Mouse (Mus musculus): ENCODE data around the gene Jpt1. TPM values are rescaled to one million over a fixed set of nuclear protein-coding genes. Genes with fewer than 3 reads are reported as not detected.

The Jpt1 gene
- total and polyA plus RNA-seq, 2 experiments, result 14.1 to 28.4 TPM

DNA sequence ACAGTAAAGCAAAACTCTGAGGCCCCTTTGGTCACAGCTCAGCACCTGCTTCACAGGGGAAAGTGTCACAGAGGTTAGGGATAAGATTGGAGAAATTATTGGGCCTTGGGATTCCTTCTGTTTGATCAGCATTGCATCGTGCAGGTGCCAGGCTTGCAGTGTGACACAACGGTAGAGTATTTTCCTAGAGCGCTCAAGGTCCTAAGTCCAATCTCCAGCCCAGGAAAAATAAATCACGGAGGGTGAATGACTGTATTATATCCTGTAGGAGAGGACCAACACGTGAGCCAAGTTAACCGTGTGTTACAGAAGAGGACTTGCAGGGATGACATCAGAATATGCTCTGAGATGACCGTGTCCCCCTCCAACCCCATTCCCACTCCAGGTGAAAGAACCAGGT, 64.0 kb downstream of the Jpt1 start:
- peaks cover 30% of the 10 kb centered on the region for H3K4me1 ChIP-seq (ENCODE audit: control insufficient read depth, insufficient read depth, low read length)

DNA sequence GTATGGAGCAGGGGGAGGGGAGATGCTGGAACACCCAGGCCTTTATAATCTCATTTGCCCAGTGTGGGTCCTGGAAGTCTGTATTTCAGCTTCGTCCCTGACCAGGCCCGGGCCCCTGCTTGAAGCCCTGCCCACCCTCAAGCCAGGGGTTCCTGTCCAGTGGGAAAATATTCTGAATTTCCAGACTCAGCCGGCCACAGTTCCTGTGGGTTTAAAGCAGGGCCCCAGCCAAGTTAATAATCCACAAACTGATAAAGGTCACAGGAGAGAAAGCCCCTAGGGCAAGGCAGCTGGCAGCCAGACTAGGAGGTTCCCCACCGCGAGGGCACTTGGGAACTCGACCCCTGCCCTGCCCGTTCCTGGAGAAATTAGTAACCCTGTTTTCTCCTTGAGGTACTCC, 65.2 kb downstream of the Jpt1 start:
- H3K27me3 ChIP-seq (ENCODE audit: control insufficient read depth, insufficient read depth, low read length), result no peaks in the 10 kb centered on the region
- H3K9ac ChIP-seq (ENCODE audit: low read depth, low read length), result no peak overlapping the region
- WGBS, result 24% methylated on average over 7 of the region's 7 CpGs
- TF ChIP-seq POLR2A (IDR thresholded peaks at IDR 0.05; ENCODE audit: extremely low read depth, insufficient read depth, low read length) (no peak), CTCF (IDR thresholded peaks at IDR 0.05; ENCODE audit: low read depth, low read length) (no peak)
- H3K4me3 ChIP-seq (ENCODE audit: insufficient read depth, low read depth, low read length), result no peak overlapping the region
- peak overlapping the region; percentile 71 for H3K27ac ChIP-seq (replicated peaks; ENCODE audit: insufficient read depth, low read depth, low read length)
- H3K79me2 ChIP-seq (ENCODE audit: control insufficient read depth, insufficient read depth, low read length), result no peaks in the 10 kb centered on the region
- H3K36me3 ChIP-seq (ENCODE audit: control insufficient read depth, insufficient read depth, low read length), result no peaks in the 10 kb centered on the region
- H3K4me1 ChIP-seq (ENCODE audit: control insufficient read depth, insufficient read depth, low read length), result peaks cover 30% of the 10 kb centered on the region
- peak; percentile 55 for DNase-seq (ENCODE audit: extremely low read depth, low read depth, low spot score)

More for the DNA sequence above, 64.0 kb downstream of the Jpt1 start:
- 23% methylated on average over 7 of the region's 7 CpGs for WGBS
- H3K79me2 ChIP-seq (ENCODE audit: control insufficient read depth, insufficient read depth, low read length), result no peaks in the 10 kb centered on the region
- peak overlapping the region; percentile 71 for H3K27ac ChIP-seq (replicated peaks; ENCODE audit: insufficient read depth, low read depth, low read length)
- H3K27me3 ChIP-seq (ENCODE audit: control insufficient read depth, insufficient read depth, low read length), result no peaks in the 10 kb centered on the region
- H3K9ac ChIP-seq (ENCODE audit: low read depth, low read length), result no peak overlapping the region
- H3K4me3 ChIP-seq (ENCODE audit: insufficient read depth, low read depth, low read length), result no peak overlapping the region
- DNase-seq (ENCODE audit: extremely low read depth, low read depth, low spot score), result peak; percentile 95
- no peaks in the 10 kb centered on the region for H3K36me3 ChIP-seq (ENCODE audit: control insufficient read depth, insufficient read depth, low read length)
- TF ChIP-seq CTCF (IDR thresholded peaks at IDR 0.05; ENCODE audit: low read depth, low read length) (no peak), POLR2A (IDR thresholded peaks at IDR 0.05; ENCODE audit: extremely low read depth, insufficient read depth, low read length) (no peak)

DNA sequence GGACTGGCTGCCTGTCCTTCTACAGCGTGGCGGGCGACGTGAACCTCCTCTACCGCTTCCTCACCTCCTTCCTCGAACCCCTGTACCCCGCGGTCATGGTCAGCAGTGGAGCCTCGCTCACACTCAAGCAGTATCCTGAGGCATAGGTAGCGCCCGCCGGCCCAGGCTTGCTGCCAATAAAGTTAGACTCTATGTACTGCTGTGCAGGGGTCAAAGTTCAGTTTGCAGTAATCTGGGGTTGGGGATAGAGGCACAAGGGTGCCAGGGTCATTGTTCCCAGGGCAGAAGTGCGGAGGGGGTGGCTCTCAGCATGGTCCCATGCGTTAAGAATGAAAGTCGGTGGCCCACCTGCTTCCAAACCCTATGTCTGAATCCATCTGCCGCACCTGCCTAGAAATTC, 66.1 kb downstream of the Jpt1 start:
- Histone ChIP-seq H3K9ac (ENCODE audit: low read depth, low read length) (peak overlapping the region; percentile 78), H3K27me3 (ENCODE audit: control insufficient read depth, insufficient read depth, low read length) (no peaks in the 10 kb centered on the region), H3K79me2 (ENCODE audit: control insufficient read depth, insufficient read depth, low read length) (no peaks in the 10 kb centered on the region), H3K27ac (replicated peaks; ENCODE audit: insufficient read depth, low read depth, low read length) (peak overlapping the region; percentile 84), H3K36me3 (ENCODE audit: control insufficient read depth, insufficient read depth, low read length) (no peaks in the 10 kb centered on the region), H3K4me3 (ENCODE audit: insufficient read depth, low read depth, low read length) (peak overlapping the region; percentile 62), H3K4me1 (ENCODE audit: control insufficient read depth, insufficient read depth, low read length) (peaks cover 30% of the 10 kb centered on the region)
- TF ChIP-seq CTCF (IDR thresholded peaks at IDR 0.05; ENCODE audit: low read depth, low read length) (no peak), POLR2A (IDR thresholded peaks at IDR 0.05; ENCODE audit: extremely low read depth, insufficient read depth, low read length) (no peak)
- peak; percentile 89 for DNase-seq (ENCODE audit: extremely low read depth, low read depth, low spot score)
- WGBS, result 23% methylated on average over 16 of the region's 16 CpGs

Other genes starting within 250 kb of the Jpt1 start
- under 0.01 TPM in 1 of 2 replicates, not detected in the other for gene Grin2c, start 247.1 kb downstream of the Jpt1 start, total RNA-seq (2014; rRNA removed)
- gene Grin2c, start 247.1 kb downstream of the Jpt1 start, polyA plus RNA-seq (2012; rRNA removed), result 0.05 and 0.07 TPM in 2 replicates
- gene Fdxr, start 237.3 kb downstream of the Jpt1 start, total RNA-seq (2014; rRNA removed), result 13.7 and 15.8 TPM in 2 replicates
- 28.3 and 28.4 TPM in 2 replicates for gene Fdxr, start 237.3 kb downstream of the Jpt1 start, polyA plus RNA-seq (2012; rRNA removed)
- 56.1 and 78.8 TPM in 2 replicates for gene Fads6, start 216.7 kb downstream of the Jpt1 start, total RNA-seq (2014; rRNA removed)
- gene Fads6, start 216.7 kb downstream of the Jpt1 start, polyA plus RNA-seq (2012; rRNA removed), result 55.3 and 66.0 TPM in 2 replicates
- gene Otop2, start 207.2 kb downstream of the Jpt1 start, total RNA-seq (2014; rRNA removed), result not detected in 2 replicates
- not detected in 2 replicates for gene Otop2, start 207.2 kb downstream of the Jpt1 start, polyA plus RNA-seq (2012; rRNA removed)
- 0.20 and 0.28 TPM in 2 replicates for gene Ush1g, start 192.3 kb downstream of the Jpt1 start, total RNA-seq (2014; rRNA removed)
- 0.26 and 0.50 TPM in 2 replicates for gene Ush1g, start 192.3 kb downstream of the Jpt1 start, polyA plus RNA-seq (2012; rRNA removed)
- gene Otop3, start 179.7 kb downstream of the Jpt1 start, total RNA-seq (2014; rRNA removed), result not detected in 2 replicates
- not detected in 2 replicates for gene Otop3, start 179.7 kb downstream of the Jpt1 start, polyA plus RNA-seq (2012; rRNA removed)
- 0.55 and 1.3 TPM in 2 replicates for gene Hid1, start 146.6 kb downstream of the Jpt1 start, total RNA-seq (2014; rRNA removed)
- 1.1 and 3.1 TPM in 2 replicates for gene Hid1, start 146.6 kb downstream of the Jpt1 start, polyA plus RNA-seq (2012; rRNA removed)
- gene Cdr2l, start 132.5 kb downstream of the Jpt1 start, total RNA-seq (2014; rRNA removed), result 1.3 and 1.4 TPM in 2 replicates
- 2.4 and 2.7 TPM in 2 replicates for gene Cdr2l, start 132.5 kb downstream of the Jpt1 start, polyA plus RNA-seq (2012; rRNA removed)
- 54.7 and 67.2 TPM in 2 replicates for gene Mrpl58, start 110.6 kb downstream of the Jpt1 start, total RNA-seq (2014; rRNA removed)
- 67.5 and 70.0 TPM in 2 replicates for gene Mrpl58, start 110.6 kb downstream of the Jpt1 start, polyA plus RNA-seq (2012; rRNA removed)
- 480 and 648 TPM in 2 replicates for gene Atp5h, start 94.4 kb downstream of the Jpt1 start, total RNA-seq (2014; rRNA removed)
- gene Atp5h, start 94.4 kb downstream of the Jpt1 start, polyA plus RNA-seq (2012; rRNA removed), result 103 and 134 TPM in 2 replicates
- gene Kctd2, start 94.3 kb downstream of the Jpt1 start, total RNA-seq (2014; rRNA removed), result 10.0 and 14.2 TPM in 2 replicates
- 18.2 and 21.1 TPM in 2 replicates for gene Kctd2, start 94.3 kb downstream of the Jpt1 start, polyA plus RNA-seq (2012; rRNA removed)
- gene Trim80, start 73.8 kb downstream of the Jpt1 start, total RNA-seq (2014; rRNA removed), result 0.74 and 0.94 TPM in 2 replicates
- 2.0 and 4.0 TPM in 2 replicates for gene Trim80, start 73.8 kb downstream of the Jpt1 start, polyA plus RNA-seq (2012; rRNA removed)
- 23.0 and 36.3 TPM in 2 replicates for gene Slc16a5, start 51.9 kb downstream of the Jpt1 start, total RNA-seq (2014; rRNA removed)
- 49.1 and 101 TPM in 2 replicates for gene Slc16a5, start 51.9 kb downstream of the Jpt1 start, polyA plus RNA-seq (2012; rRNA removed)
- gene Armc7, start 38.7 kb downstream of the Jpt1 start, total RNA-seq (2014; rRNA removed), result 1.6 and 1.7 TPM in 2 replicates
- 3.2 and 4.0 TPM in 2 replicates for gene Armc7, start 38.7 kb downstream of the Jpt1 start, polyA plus RNA-seq (2012; rRNA removed)
- gene Nt5c, start 22.5 kb downstream of the Jpt1 start, total RNA-seq (2014; rRNA removed), result 39.2 and 39.5 TPM in 2 replicates
- gene Nt5c, start 22.5 kb downstream of the Jpt1 start, polyA plus RNA-seq (2012; rRNA removed), result 29.6 and 32.6 TPM in 2 replicates
- gene Sumo2, start 21.9 kb upstream of the Jpt1 start, total RNA-seq (2014; rRNA removed), result 106 and 107 TPM in 2 replicates
- 24.0 and 27.2 TPM in 2 replicates for gene Sumo2, start 21.9 kb upstream of the Jpt1 start, polyA plus RNA-seq (2012; rRNA removed)
- gene Nup85, start 50.0 kb upstream of the Jpt1 start, total RNA-seq (2014; rRNA removed), result 21.8 and 24.3 TPM in 2 replicates
- gene Nup85, start 50.0 kb upstream of the Jpt1 start, polyA plus RNA-seq (2012; rRNA removed), result 21.9 and 22.4 TPM in 2 replicates
- 48.1 and 50.4 TPM in 2 replicates for gene Mrps7, start 89.5 kb upstream of the Jpt1 start, total RNA-seq (2014; rRNA removed)
- gene Mrps7, start 89.5 kb upstream of the Jpt1 start, polyA plus RNA-seq (2012; rRNA removed), result 32.9 and 39.2 TPM in 2 replicates
- gene Gga3, start 89.7 kb upstream of the Jpt1 start, total RNA-seq (2014; rRNA removed), result 1.7 and 3.2 TPM in 2 replicates
- gene Gga3, start 89.7 kb upstream of the Jpt1 start, polyA plus RNA-seq (2012; rRNA removed), result 5.9 and 8.3 TPM in 2 replicates
- 35.5 and 40.3 TPM in 2 replicates for gene Mif4gd, start 98.6 kb upstream of the Jpt1 start, total RNA-seq (2014; rRNA removed)
- gene Mif4gd, start 98.6 kb upstream of the Jpt1 start, polyA plus RNA-seq (2012; rRNA removed), result 108 and 132 TPM in 2 replicates
- 8.9 and 14.5 TPM in 2 replicates for gene Slc25a19, start 113.9 kb upstream of the Jpt1 start, total RNA-seq (2014; rRNA removed)
- 19.5 and 21.3 TPM in 2 replicates for gene Slc25a19, start 113.9 kb upstream of the Jpt1 start, polyA plus RNA-seq (2012; rRNA removed)
- gene Grb2, start 194.2 kb upstream of the Jpt1 start, total RNA-seq (2014; rRNA removed), result 14.7 and 17.3 TPM in 2 replicates
- gene Grb2, start 194.2 kb upstream of the Jpt1 start, polyA plus RNA-seq (2012; rRNA removed), result 27.7 and 28.4 TPM in 2 replicates